Mouse (Mus musculus): ENCODE data around the gene Calm4.
"Not testable (repeated sequence)": the region's sequence is repeated elsewhere in the genome, so short reads cannot be mapped to it uniquely, and the experiment has no call there.

Calm4 gene

GRCm38 (mm10) chr13:3837312-3837807 is at the start of gene Calm4:
Gene Calm4 (plus strand): TSS chr13:3837757.
- not testable (repeated sequence) for DNase-seq (ENCODE audit: low read depth, low spot score)

- no peak for DNase-seq (ENCODE audit: low read depth, low spot score)
These were observed 49.0 kb upstream of the Calm4 start for GRCm38 (mm10) chr13:3788588-3788987.

GRCm38 (mm10) chr13:3789531-3789930 is 48.0 kb upstream of the Calm4 start:
- DNase-seq (ENCODE audit: low read depth, low spot score): no peak

- no peak for DNase-seq (ENCODE audit: low read depth, low spot score)
These were observed 40.9 kb upstream of the Calm4 start for GRCm38 (mm10) chr13:3796649-3797048.

- no peak for DNase-seq (ENCODE audit: low read depth, low spot score)
These were observed 38.8 kb upstream of the Calm4 start for GRCm38 (mm10) chr13:3798751-3799150.

GRCm38 (mm10) chr13:3799386-3799785 is 38.2 kb upstream of the Calm4 start:
- DNase-seq (ENCODE audit: low read depth, low spot score): no peak

- no peak for DNase-seq (ENCODE audit: low read depth, low spot score)
These were observed 33.4 kb upstream of the Calm4 start, which contains the start of gene Calml3 for GRCm38 (mm10) chr13:3804186-3804585. Gene Calml3 (minus strand): TSS chr13:3804316.

- no peak for DNase-seq (ENCODE audit: low read depth, low spot score)
These were observed 32.4 kb upstream of the Calm4 start for GRCm38 (mm10) chr13:3805132-3805531.

GRCm38 (mm10) chr13:3805638-3806037 is 31.9 kb upstream of the Calm4 start:
- no peak for DNase-seq (ENCODE audit: low read depth, low spot score)

- DNase-seq (ENCODE audit: low read depth, low spot score): no peak
These were observed 30.3 kb upstream of the Calm4 start for GRCm38 (mm10) chr13:3807131-3807827.

GRCm38 (mm10) chr13:3818012-3818739 is 19.4 kb upstream of the Calm4 start:
- no peak for DNase-seq (ENCODE audit: low read depth, low spot score)

- DNase-seq (ENCODE audit: low read depth, low spot score): no peak
These were observed 18.8 kb upstream of the Calm4 start for GRCm38 (mm10) chr13:3818740-3819076.

GRCm38 (mm10) chr13:3822105-3822504 is 15.5 kb upstream of the Calm4 start:
- DNase-seq (ENCODE audit: low read depth, low spot score): no peak

- DNase-seq (ENCODE audit: low read depth, low spot score): no peak
These were observed 11.8 kb upstream of the Calm4 start for GRCm38 (mm10) chr13:3825726-3826125.

GRCm38 (mm10) chr13:3831546-3831945 is 6.0 kb upstream of the Calm4 start:
- DNase-seq (ENCODE audit: low read depth, low spot score): no peak

GRCm38 (mm10) chr13:3831994-3832393 is 5.6 kb upstream of the Calm4 start:
- DNase-seq (ENCODE audit: low read depth, low spot score): no peak

GRCm38 (mm10) chr13:3832450-3832849 is 5.1 kb upstream of the Calm4 start:
- no peak for DNase-seq (ENCODE audit: low read depth, low spot score)

GRCm38 (mm10) chr13:3833644-3834043 is 3.9 kb upstream of the Calm4 start:
- not testable (repeated sequence) for DNase-seq (ENCODE audit: low read depth, low spot score)

- DNase-seq (ENCODE audit: low read depth, low spot score): not testable (repeated sequence)
These were observed 3.1 kb downstream of the Calm4 start for GRCm38 (mm10) chr13:3840662-3841061.

- DNase-seq (ENCODE audit: low read depth, low spot score): no peak
These were observed 12.8 kb downstream of the Calm4 start for GRCm38 (mm10) chr13:3850330-3850729.

- not testable (repeated sequence) for DNase-seq (ENCODE audit: low read depth, low spot score)
These were observed 16.2 kb downstream of the Calm4 start, which contains the start of gene Calm5 for GRCm38 (mm10) chr13:3853648-3854333. Gene Calm5 (plus strand): TSS chr13:3854173.

GRCm38 (mm10) chr13:3854856-3855255 is 17.3 kb downstream of the Calm4 start:
- no peak for DNase-seq (ENCODE audit: low read depth, low spot score)

Data from CD4-positive, CD25-positive, alpha-beta regulatory T cell, adult 2 months (primary cell).